Mouse (Mus musculus): ENCODE measurements around the gene Psme2. TPM values are rescaled to one million over a fixed set of nuclear protein-coding genes. Genes with fewer than 3 reads are reported as not detected.

Psme2 gene
- polyA plus RNA-seq, 1 experiment: 46.9 TPM

GRCm38 (mm10) chr14:55570588-55570987, 20.3 kb downstream of the Psme2 start:
- DNase-seq (ENCODE audit: extremely low spot score in 1 of 2, low spot score in 1 of 2): no peak

DNA sequence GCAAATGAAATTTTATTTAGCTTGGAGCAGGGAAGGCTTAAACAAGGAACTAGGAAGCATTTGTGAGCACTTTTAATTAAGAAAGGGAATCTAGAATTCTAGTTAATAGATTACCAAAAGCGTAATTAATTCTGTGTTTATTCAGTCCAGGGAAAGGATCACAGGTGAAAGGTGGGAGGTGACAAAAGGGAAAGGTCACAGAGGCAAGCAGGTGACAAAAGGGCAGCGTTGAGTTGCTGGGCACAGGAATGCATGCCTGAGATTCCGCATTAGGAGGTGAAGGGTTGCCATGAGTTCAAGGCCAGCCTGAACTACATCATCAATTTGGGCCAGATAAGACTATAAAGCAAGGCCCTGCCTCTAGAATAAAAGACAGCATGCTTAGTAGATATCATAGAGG, 23.4 kb downstream of the Psme2 start:
- no peak for DNase-seq (ENCODE audit: extremely low spot score in 1 of 2, low spot score in 1 of 2)

GRCm38 (mm10) chr14:55565748-55566147, 25.2 kb downstream of the Psme2 start:
- no peak for DNase-seq (ENCODE audit: extremely low spot score in 1 of 2, low spot score in 1 of 2)

DNA sequence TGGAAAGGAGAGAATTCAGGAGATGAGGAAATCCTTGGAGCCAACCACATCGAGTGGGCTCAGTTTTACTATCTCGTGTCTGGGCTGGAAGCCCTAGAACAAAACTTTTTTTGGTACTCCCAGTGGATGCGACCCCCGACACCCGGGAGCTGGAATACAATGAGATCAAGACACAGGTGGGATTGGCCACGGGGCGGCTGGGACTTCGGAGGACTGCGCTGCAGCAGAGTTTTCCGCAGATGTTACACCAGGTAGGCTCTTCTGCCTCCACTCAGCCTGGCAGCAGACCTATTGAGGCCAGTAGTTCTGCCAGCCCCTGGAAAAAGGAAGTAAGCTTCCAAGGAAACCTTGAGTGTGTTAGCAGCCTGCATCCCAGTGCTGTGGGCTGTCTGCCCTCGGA, 27.7 kb downstream of the Psme2 start:
- DNase-seq (ENCODE audit: extremely low spot score in 1 of 2, low spot score in 1 of 2): no peak

GRCm38 (mm10) chr14:55561860-55562259, 29.1 kb downstream of the Psme2 start:
- DNase-seq (ENCODE audit: extremely low spot score in 1 of 2, low spot score in 1 of 2): no peak

- peak; percentile 99 for DNase-seq (ENCODE audit: extremely low spot score in 1 of 2, low spot score in 1 of 2)
Observed at GRCm38 (mm10) chr14:55560202-55561073, 30.5 kb downstream of the Psme2 start, which contains the start of gene A730061H03Rik. Gene A730061H03Rik, minus strand, starts transcription at chr14:55560406.

- peak; percentile 79 to 90 for DNase-seq (ENCODE audit: extremely low spot score in 1 of 2, low spot score in 1 of 2)
Observed at GRCm38 (mm10) chr14:55559799-55560201, 31.1 kb downstream of the Psme2 start, which contains the start of gene Dcaf11. Gene Dcaf11, plus strand, starts transcription at chr14:55560006.

GRCm38 (mm10) chr14:55558740-55559448, 32.0 kb downstream of the Psme2 start:
- no peak for DNase-seq (ENCODE audit: extremely low spot score in 1 of 2, low spot score in 1 of 2)

GRCm38 (mm10) chr14:55557587-55557986, 33.3 kb downstream of the Psme2 start:
- DNase-seq (ENCODE audit: extremely low spot score in 1 of 2, low spot score in 1 of 2): no peak

- peak in 1 of 2 experiments; percentile 84 for DNase-seq (ENCODE audit: extremely low spot score in 1 of 2, low spot score in 1 of 2)
Observed at GRCm38 (mm10) chr14:55557003-55557402, 33.9 kb downstream of the Psme2 start.

DNA sequence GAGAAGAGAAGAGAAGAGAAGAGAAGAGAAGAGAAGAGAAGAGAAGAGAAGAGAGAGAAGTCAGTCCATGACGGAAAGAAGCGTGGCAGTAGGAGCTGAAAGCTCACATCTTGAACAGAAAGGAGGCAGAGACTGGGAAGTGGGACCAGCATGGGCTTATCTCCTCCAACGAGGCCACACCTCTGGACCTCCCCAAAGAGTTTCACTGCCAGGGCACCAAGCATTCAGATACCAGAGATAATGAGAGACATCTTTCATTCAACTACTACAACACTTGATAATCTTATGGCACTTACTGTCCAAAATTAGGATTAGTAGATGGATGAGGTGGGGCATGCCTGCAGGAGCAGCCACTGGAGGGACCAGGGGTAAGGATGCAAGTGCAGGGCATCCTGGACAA, 35.1 kb downstream of the Psme2 start:
- DNase-seq (ENCODE audit: extremely low spot score in 1 of 2, low spot score in 1 of 2): no peak

GRCm38 (mm10) chr14:55554635-55555034, 36.3 kb downstream of the Psme2 start:
- no peak for DNase-seq (ENCODE audit: extremely low spot score in 1 of 2, low spot score in 1 of 2)

GRCm38 (mm10) chr14:55551794-55552193, 39.1 kb downstream of the Psme2 start:
- no peak for DNase-seq (ENCODE audit: extremely low spot score in 1 of 2, low spot score in 1 of 2)

- no peak for DNase-seq (ENCODE audit: extremely low spot score in 1 of 2, low spot score in 1 of 2)
Observed at GRCm38 (mm10) chr14:55551347-55551746, 39.6 kb downstream of the Psme2 start.

GRCm38 (mm10) chr14:55550191-55550590, 40.7 kb downstream of the Psme2 start:
- DNase-seq (ENCODE audit: extremely low spot score in 1 of 2, low spot score in 1 of 2): no peak

- DNase-seq (ENCODE audit: extremely low spot score in 1 of 2, low spot score in 1 of 2): no peak
Observed at GRCm38 (mm10) chr14:55544334-55544733, 46.6 kb downstream of the Psme2 start.

DNA sequence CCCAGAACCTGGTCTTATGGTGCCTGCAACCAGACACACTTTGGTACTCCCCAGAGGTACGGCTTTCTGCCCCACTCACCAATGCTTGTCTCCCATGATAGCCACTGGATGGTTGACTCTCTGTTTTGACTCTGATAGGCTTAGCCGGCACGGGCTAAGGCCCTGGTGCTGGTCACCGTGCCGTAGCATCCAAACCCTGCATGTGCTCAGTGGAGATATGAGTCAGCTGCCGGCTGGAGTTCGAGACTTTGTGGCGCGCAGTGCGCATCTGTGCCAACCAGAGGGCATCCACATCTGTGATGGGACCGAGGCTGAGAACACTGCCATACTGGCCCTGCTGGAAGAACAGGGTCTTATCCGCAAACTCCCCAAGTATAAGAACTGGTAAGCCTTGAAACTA, 48.6 kb downstream of the Psme2 start:
- DNase-seq (ENCODE audit: extremely low spot score in 1 of 2, low spot score in 1 of 2): no peak

- DNase-seq (ENCODE audit: extremely low spot score in 1 of 2, low spot score in 1 of 2): peak in 1 of 2 experiments; percentile 83
Observed at GRCm38 (mm10) chr14:55540787-55541321, 50.1 kb downstream of the Psme2 start.

GRCm38 (mm10) chr14:55540067-55540786, 50.7 kb downstream of the Psme2 start, which contains the start of gene Pck2:
Gene Pck2, plus strand, starts transcription at chr14:55540266.
- DNase-seq (ENCODE audit: extremely low spot score in 1 of 2, low spot score in 1 of 2): peak; percentile 48 to 79

Measured in frontal cortex, adult 2 months (tissue).